8 mouse cellular contexts compared by ENCODE assay signal in genomic region chr2:84888657-84889315, GRCm38 (mm10). TPM values are rescaled to one million over a fixed set of nuclear protein-coding genes. Genes with fewer than 3 reads are reported as not detected.
DNase-seq lines count a peak whose midpoint lies in the region; ATAC-seq and TF ChIP-seq lines count a peak whose summit lies in the region.

No protein-coding gene starts in this region.

- TF ChIP-seq EP300 in ES-Bruce4 (IDR thresholded peaks at IDR 0.05; ENCODE audit: insufficient read depth, low read depth, low read length) = no peak

- no peak overlapping the region for H3K27ac ChIP-seq in ES-Bruce4 (ENCODE audit: insufficient read depth, low read length)
- peak overlapping the region; percentile 91 for H3K27ac ChIP-seq in forebrain, embryonic 16.5 days (ENCODE audit: low read length)
- H3K27ac ChIP-seq in hindbrain, embryonic 11.5 days (ENCODE audit: low read depth, low read length) = no peak overlapping the region

- no peak for TF ChIP-seq POLR2A in ES-Bruce4 (IDR thresholded peaks at IDR 0.05; ENCODE audit: insufficient read depth, low read length)

- peak; percentile 62 for ATAC-seq in forebrain, embryonic 16.5 days
- ATAC-seq in hindbrain, embryonic 11.5 days (ENCODE audit: low FRiP score) = no peak

- H3K9me3 ChIP-seq in ES-Bruce4 (replicated peaks; ENCODE audit: control insufficient read depth, insufficient read depth, low read length, poor library complexity, severe bottlenecking) = no peaks in the 10 kb centered on the region
- H3K9me3 ChIP-seq in forebrain, embryonic 16.5 days (ENCODE audit: control insufficient read depth, low read length) = no peaks in the 10 kb centered on the region
- no peaks in the 10 kb centered on the region for H3K9me3 ChIP-seq in hindbrain, embryonic 11.5 days (ENCODE audit: control insufficient read depth, low read length)

- no peaks in the 10 kb centered on the region for H3K4me1 ChIP-seq in ES-Bruce4 (ENCODE audit: control insufficient read depth, insufficient read depth, low read length)
- H3K4me1 ChIP-seq in forebrain, embryonic 16.5 days (replicated peaks; ENCODE audit: control insufficient read depth, insufficient read depth, low read length) = peaks cover 29% of the 10 kb centered on the region
- peaks cover 13% of the 10 kb centered on the region for H3K4me1 ChIP-seq in hindbrain, embryonic 11.5 days (replicated peaks; ENCODE audit: control insufficient read depth, insufficient read depth, low read length)

- peak overlapping the region; percentile 86 for H3K4me2 ChIP-seq in forebrain, embryonic 16.5 days (ENCODE audit: low read length)
- H3K4me2 ChIP-seq in hindbrain, embryonic 11.5 days (replicated peaks; ENCODE audit: low read depth, low read length) = peak overlapping the region; percentile 36

- H3K27me3 ChIP-seq in ES-Bruce4 (ENCODE audit: control insufficient read depth, insufficient read depth, low read length, poor library complexity, severe bottlenecking) = peaks cover 19% of the 10 kb centered on the region
- peaks cover 14% of the 10 kb centered on the region for H3K27me3 ChIP-seq in forebrain, embryonic 16.5 days (replicated peaks; ENCODE audit: control insufficient read depth, insufficient read depth, low read length)
- peaks cover 59% of the 10 kb centered on the region for H3K27me3 ChIP-seq in hindbrain, embryonic 11.5 days (ENCODE audit: control insufficient read depth, insufficient read depth, low read length)

- DNase-seq in adrenal gland, postnatal 36 days = peak; percentile 81 to 87
- DNase-seq in hindbrain, embryonic 11.5 days (ENCODE audit: low spot score) = peak; percentile 83
- peak; percentile 84 to 89 for DNase-seq in layer of hippocampus, postnatal 10 days (ENCODE audit: low spot score in 2 of 2)
- peak; percentile 86 for DNase-seq in lung, postnatal 25 days (ENCODE audit: low spot score)
- peak; percentile 87 for DNase-seq in retina, postnatal 1 day
- DNase-seq in thymus, postnatal 36 days = peak; percentile 73 to 75

- no peaks in the 10 kb centered on the region for H3K36me3 ChIP-seq in ES-Bruce4 (ENCODE audit: control insufficient read depth, insufficient read depth, low read length, poor library complexity, severe bottlenecking)
- no peaks in the 10 kb centered on the region for H3K36me3 ChIP-seq in forebrain, embryonic 16.5 days (ENCODE audit: control insufficient read depth, insufficient read depth)
- H3K36me3 ChIP-seq in hindbrain, embryonic 11.5 days (ENCODE audit: control insufficient read depth, insufficient read depth, low read length) = no peaks in the 10 kb centered on the region

- TF ChIP-seq CTCF in ES-Bruce4 (IDR thresholded peaks at IDR 0.05; ENCODE audit: low read depth, low read length) = peak; percentile 64

- peak overlapping the region; percentile 36 for H3K4me3 ChIP-seq in ES-Bruce4 (ENCODE audit: low read depth, low read length)
- peak overlapping the region; percentile 36 for H3K4me3 ChIP-seq in forebrain, embryonic 16.5 days (replicated peaks; ENCODE audit: low read length)
- H3K4me3 ChIP-seq in hindbrain, embryonic 11.5 days (ENCODE audit: low read depth, low read length) = peak overlapping the region; percentile 20

- H3K9ac ChIP-seq in ES-Bruce4 (ENCODE audit: low read depth, poor library complexity, severe bottlenecking) = peak overlapping the region; percentile 49
- H3K9ac ChIP-seq in forebrain, embryonic 16.5 days (replicated peaks; ENCODE audit: low read depth, low read length) = peak overlapping the region; percentile 30
- no peak overlapping the region for H3K9ac ChIP-seq in hindbrain, embryonic 11.5 days (ENCODE audit: low read depth, low read length)

- 0% methylated on average over 27 of the region's 28 CpGs for WGBS in forebrain, embryonic 16.5 days
- 3% methylated on average over 28 of the region's 28 CpGs for WGBS in hindbrain, embryonic 11.5 days

RNA-seq across cellular contexts. Expression of gene Rtn4rl2, which starts 2.3 kb away (rescaled TPM):
- polyA plus RNA-seq in ES-Bruce4 (2011; ENCODE audit: insufficient read depth, insufficient read length, low read depth, missing spikeins) = not detected in 2 replicates
- 1 to 10 TPM in 1 of 2 experiments, under 1 TPM in 1; 0.79 to 2.4 TPM for total RNA-seq in adrenal gland, postnatal 36 days (2021)
- polyA plus RNA-seq in forebrain, embryonic 16.5 days (2015; fragmentation: Nextera tagmentation; extraction: Ambion mirVana) = 9.8 and 11.4 TPM in 2 replicates
- 1.9 and 2.8 TPM in 2 replicates for polyA plus RNA-seq in hindbrain, embryonic 11.5 days (2014; fragmentation: Nextera tagmentation; extraction: Ambion mirVana)
- total RNA-seq in layer of hippocampus, postnatal 10 days (2021) = 100 to 1,000 TPM; 108 to 116 TPM

RNA-seq across cellular contexts. Expression of gene Slc43a3, which starts 47.6 kb away (rescaled TPM):
- 4.4 and 4.9 TPM in 2 replicates for polyA plus RNA-seq in ES-Bruce4 (2011; ENCODE audit: insufficient read depth, insufficient read length, low read depth, missing spikeins)
- total RNA-seq in adrenal gland, postnatal 36 days (2021) = 10 to 100 TPM; 52.8 to 88.3 TPM
- 6.6 and 7.2 TPM in 2 replicates for polyA plus RNA-seq in forebrain, embryonic 16.5 days (2015; fragmentation: Nextera tagmentation; extraction: Ambion mirVana)
- 25.5 and 27.0 TPM in 2 replicates for polyA plus RNA-seq in hindbrain, embryonic 11.5 days (2014; fragmentation: Nextera tagmentation; extraction: Ambion mirVana)
- total RNA-seq in layer of hippocampus, postnatal 10 days (2021) = 1 to 10 TPM; 2.4 to 5.3 TPM

RNA-seq across cellular contexts. Expression of gene Slc43a1, which starts 50.1 kb away (rescaled TPM):
- polyA plus RNA-seq in ES-Bruce4 (2011; ENCODE audit: insufficient read depth, insufficient read length, low read depth, missing spikeins) = 11.5 and 12.3 TPM in 2 replicates
- total RNA-seq in adrenal gland, postnatal 36 days (2021) = 1 to 10 TPM; 6.6 to 7.5 TPM
- polyA plus RNA-seq in forebrain, embryonic 16.5 days (2015; fragmentation: Nextera tagmentation; extraction: Ambion mirVana) = 2.6 and 3.1 TPM in 2 replicates
- polyA plus RNA-seq in hindbrain, embryonic 11.5 days (2014; fragmentation: Nextera tagmentation; extraction: Ambion mirVana) = 14.5 and 19.6 TPM in 2 replicates
- under 1 TPM; 0.27 to 0.75 TPM for total RNA-seq in layer of hippocampus, postnatal 10 days (2021)
